Mouse (Mus musculus): ENCODE results near the gene Sugp2. TPM values are rescaled to one million over a fixed set of nuclear protein-coding genes. Genes with fewer than 3 reads are reported as not detected.

Sugp2 gene
- 10 to 100 TPM; 34.2 to 37.0 TPM for polyA plus RNA-seq (2017; shearing (Covaris generic))

GRCm38 (mm10) chr8:70234080-70234780 lies at the start of gene Sugp2, which contains the start of gene Armc6:
Gene Sugp2 (plus strand): TSS chr8:70234226.
Gene Armc6 (minus strand): TSS chr8:70234466.

DNA sequence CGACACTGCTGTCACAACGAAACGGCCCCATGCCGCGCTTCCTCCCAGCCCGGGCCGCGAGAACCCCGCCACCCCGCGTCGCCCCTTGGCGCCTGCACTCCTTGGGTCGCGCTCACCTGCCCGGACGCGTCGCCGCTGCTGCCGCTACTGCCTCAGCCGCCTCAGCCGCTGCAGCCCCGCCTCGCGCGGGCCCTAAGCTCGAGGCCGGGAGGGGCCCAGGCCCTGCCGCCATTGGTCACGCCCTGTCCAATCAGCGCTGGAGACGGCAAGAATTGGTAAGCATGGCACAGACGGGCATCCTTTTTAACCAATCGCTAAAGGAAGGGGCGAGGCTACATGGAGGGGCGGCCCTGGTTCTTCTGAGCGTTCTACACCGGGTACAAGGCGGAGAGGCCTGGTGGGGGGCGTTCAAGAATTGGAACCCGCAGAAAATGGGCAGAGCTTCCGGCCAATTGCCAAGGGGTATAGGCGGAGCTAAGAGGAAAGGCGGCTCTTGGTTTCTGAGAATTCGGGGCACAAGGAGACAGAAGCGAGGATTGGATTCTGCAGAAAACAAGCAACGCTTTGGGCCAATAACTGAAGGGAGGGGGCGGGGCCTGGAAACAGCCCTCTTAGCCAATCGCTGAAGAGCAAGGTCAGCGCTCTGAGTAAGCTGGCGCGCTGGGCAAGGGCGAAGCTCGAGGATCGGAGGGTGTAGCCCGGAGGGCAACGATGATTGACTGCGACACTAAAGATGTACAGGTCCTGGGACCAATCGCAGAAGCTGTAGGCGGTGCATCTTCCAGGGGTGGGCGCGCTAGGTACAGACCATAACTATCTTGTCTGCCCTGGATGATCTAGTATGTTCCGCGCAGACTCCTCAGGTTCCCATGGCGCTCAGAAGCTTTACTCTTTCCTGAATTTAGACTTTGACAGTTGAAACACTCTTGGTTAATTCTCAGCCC lies 21.6 kb upstream of the Sugp2 start, which contains the start of gene Slc25a42:
Slc25a42 (minus strand) TSS at position 194 of the 944 bp plus-strand sequence.

GRCm38 (mm10) chr8:70282603-70283135 lies 48.6 kb downstream of the Sugp2 start, which contains the start of gene Homer3:
Gene Homer3 (plus strand): TSS chr8:70282827.

DNA sequence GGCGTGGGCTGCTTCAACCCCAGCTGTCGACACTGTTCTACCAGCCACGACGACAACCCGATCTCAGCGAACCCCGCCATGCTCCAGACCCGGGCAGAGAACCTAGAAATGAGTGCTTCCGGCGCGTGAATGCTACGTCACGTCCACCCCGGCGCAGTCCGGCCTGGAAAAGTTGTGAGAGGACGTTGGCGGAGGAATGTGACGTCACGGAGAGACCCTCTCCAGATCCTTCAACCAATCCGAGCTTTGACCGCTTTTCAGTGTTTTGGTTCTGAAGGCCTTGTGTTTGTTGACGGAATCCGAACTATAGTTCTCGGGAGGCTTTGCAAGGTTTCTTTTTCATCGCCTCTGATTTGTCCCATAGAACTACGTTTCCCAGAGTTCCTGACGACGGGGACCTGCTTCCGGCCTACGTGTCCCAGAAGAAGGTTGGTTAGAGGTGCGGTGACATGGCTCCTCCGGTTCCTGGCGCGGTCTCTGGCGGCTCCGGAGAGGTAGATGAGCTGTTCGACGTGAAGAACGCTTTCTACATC lies 68.4 kb downstream of the Sugp2 start, which contains the start of the genes Ddx49 and Cope:
Ddx49 (minus strand) TSS at position 132 of the 533 bp plus-strand sequence.
Cope (plus strand) TSS at position 161 of the 533 bp plus-strand sequence.

DNA sequence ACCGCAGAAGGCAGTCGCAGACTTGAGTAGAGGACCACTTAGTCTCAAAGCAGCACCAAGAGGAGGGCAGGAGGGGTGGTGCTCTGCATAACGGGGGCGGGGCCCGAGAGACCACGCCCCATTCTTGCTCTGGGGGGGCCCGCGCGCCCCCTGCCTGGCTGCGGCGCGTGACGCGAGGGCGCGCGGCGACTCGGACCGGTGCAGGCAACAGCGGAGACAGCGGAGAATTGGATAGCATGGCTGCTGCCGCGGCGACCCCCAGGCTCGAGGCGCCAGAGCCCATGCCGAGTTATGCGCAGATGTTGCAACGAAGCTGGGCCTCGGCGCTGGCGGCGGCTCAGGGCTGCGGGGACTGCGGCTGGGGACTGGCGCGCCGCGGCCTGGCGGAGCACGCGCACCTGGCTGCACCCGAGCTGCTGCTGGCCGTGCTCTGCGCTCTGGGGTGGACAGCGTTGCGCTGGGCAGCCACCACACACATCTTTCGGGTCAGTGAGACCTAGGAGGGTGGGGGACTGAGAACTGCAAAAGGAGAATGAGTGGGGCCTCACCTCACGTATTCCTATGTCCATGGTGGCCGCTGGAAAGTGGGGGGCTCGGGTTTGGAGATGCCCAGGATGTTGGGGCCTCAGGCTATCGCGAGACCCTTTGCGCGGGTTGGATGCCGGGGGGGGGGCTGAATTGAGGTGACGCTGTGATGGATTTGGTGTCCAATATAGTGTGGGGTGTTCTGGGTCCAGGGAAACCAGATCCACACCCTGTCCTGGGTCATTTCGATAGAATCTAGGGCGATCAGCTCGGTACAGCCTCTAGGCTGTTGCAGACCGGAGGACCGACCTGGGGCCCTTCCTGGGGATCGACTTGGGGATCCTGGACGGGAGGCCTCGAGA lies 81.8 kb downstream of the Sugp2 start, which contains the start of gene Cers1:
Cers1 (plus strand) TSS at position 152 of the 887 bp plus-strand sequence.

GRCm38 (mm10) chr8:70329124-70329834 lies 95.3 kb downstream of the Sugp2 start, which contains the start of gene Gdf1:
Gene Gdf1 (plus strand): TSS chr8:70329817.

Other genes with a start within 250 kb of the Sugp2 start
- gene Gatad2a, start 237.8 kb upstream of the Sugp2 start, polyA plus RNA-seq (2017; shearing (Covaris generic)), result 100 to 1,000 TPM; 126 to 142 TPM
- gene Mau2, start 191.5 kb upstream of the Sugp2 start, polyA plus RNA-seq (2017; shearing (Covaris generic)), result 100 to 1,000 TPM in 1 of 2 experiments, 10 to 100 TPM in 1; 97.7 to 107 TPM
- 10 to 100 TPM; 59.2 to 60.4 TPM for gene Sugp1, start 191.4 kb upstream of the Sugp2 start, polyA plus RNA-seq (2017; shearing (Covaris generic))
- 1 to 10 TPM in 1 of 2 experiments, not detected in 1; 2.4 TPM for gene Tm6sf2, start 161.3 kb upstream of the Sugp2 start, polyA plus RNA-seq (2017; shearing (Covaris generic))
- 1 to 10 TPM in 1 of 2 experiments, under 1 TPM in 1; 0.36 to 1.0 TPM for gene Hapln4, start 150.8 kb upstream of the Sugp2 start, polyA plus RNA-seq (2017; shearing (Covaris generic))
- gene Ncan, start 113.4 kb upstream of the Sugp2 start, polyA plus RNA-seq (2017; shearing (Covaris generic)), result under 1 TPM; 0.04 to 0.65 TPM
- 10 to 100 TPM; 45.5 to 55.2 TPM for gene Nr2c2ap, start 102.9 kb upstream of the Sugp2 start, polyA plus RNA-seq (2017; shearing (Covaris generic))
- 10 to 100 TPM; 40.9 to 46.2 TPM for gene Rfxank, start 95.1 kb upstream of the Sugp2 start, polyA plus RNA-seq (2017; shearing (Covaris generic))
- gene Borcs8, start 94.7 kb upstream of the Sugp2 start, polyA plus RNA-seq (2017; shearing (Covaris generic)), result 10 to 100 TPM; 57.6 to 64.3 TPM
- under 1 TPM; 0.58 to 0.80 TPM for gene Mef2b, start 94.5 kb upstream of the Sugp2 start, polyA plus RNA-seq (2017; shearing (Covaris generic))
- gene Tmem161a, start 61.9 kb upstream of the Sugp2 start, polyA plus RNA-seq (2017; shearing (Covaris generic)), result 10 to 100 TPM; 40.1 to 42.8 TPM
- 10 to 100 TPM; 11.3 to 13.4 TPM for gene Slc25a42, start 21.9 kb upstream of the Sugp2 start, polyA plus RNA-seq (2017; shearing (Covaris generic))
- gene Armc6, start 240 bp downstream of the Sugp2 start, polyA plus RNA-seq (2017; shearing (Covaris generic)), result 10 to 100 TPM in 1 of 2 experiments, 1 to 10 TPM in 1; 8.5 to 10.7 TPM
- 1 to 10 TPM; 1.6 to 8.4 TPM for gene Homer3, start 48.6 kb downstream of the Sugp2 start, polyA plus RNA-seq (2017; shearing (Covaris generic))
- 10 to 100 TPM; 51.5 to 62.1 TPM for gene Ddx49, start 68.3 kb downstream of the Sugp2 start, polyA plus RNA-seq (2017; shearing (Covaris generic))
- gene Cope, start 68.3 kb downstream of the Sugp2 start, polyA plus RNA-seq (2017; shearing (Covaris generic)), result 100 to 1,000 TPM; 335 to 351 TPM
- under 1 TPM; 0.11 to 0.55 TPM for gene Cers1, start 81.5 kb downstream of the Sugp2 start, polyA plus RNA-seq (2017; shearing (Covaris generic))
- gene Gdf1, start 95.6 kb downstream of the Sugp2 start, polyA plus RNA-seq (2017; shearing (Covaris generic)), result under 1 TPM; 0.51 to 0.95 TPM
- gene Upf1, start 119.1 kb downstream of the Sugp2 start, polyA plus RNA-seq (2017; shearing (Covaris generic)), result 10 to 100 TPM; 78.8 to 89.3 TPM
- gene Comp, start 139.3 kb downstream of the Sugp2 start, polyA plus RNA-seq (2017; shearing (Covaris generic)), result 1 to 10 TPM; 2.0 to 2.9 TPM
- gene Crtc1, start 205.4 kb downstream of the Sugp2 start, polyA plus RNA-seq (2017; shearing (Covaris generic)), result 10 to 100 TPM; 14.4 to 21.9 TPM
- 10 to 100 TPM; 18.0 TPM for gene Klhl26, start 242.7 kb downstream of the Sugp2 start, polyA plus RNA-seq (2017; shearing (Covaris generic))

Measured in inflammation-experienced regulatory T-cells (primary cell).